Mouse (Mus musculus) MN1 (cell line): Measurements from ENCODE around the gene Has1.
A peak's percentile ranks its signal among the peaks of the same experiment; 100 is the strongest.
"Not testable (repeated sequence)": the region's sequence is repeated elsewhere in the genome, so short reads cannot be mapped to it uniquely, and the experiment has no call there.

Experiments
- DNase-seq: peaks from one replicate; pipeline ENCODE4 v3.0.0-alpha.2; 2016; ENCODE audit warnings: low spot score

Has1 gene

GRCm38 (mm10) chr17:17844606-17845005 lies 10.4 kb downstream of the Has1 start:
- not testable (repeated sequence) for DNase-seq

- DNase-seq = no peak
Measured at GRCm38 (mm10) chr17:17843534-17844261, 11.3 kb downstream of the Has1 start.

- peak; percentile 53 for DNase-seq
Measured at GRCm38 (mm10) chr17:17840796-17841195, 14.2 kb downstream of the Has1 start.

- no peak for DNase-seq
Measured at GRCm38 (mm10) chr17:17839276-17839675, 15.7 kb downstream of the Has1 start.

GRCm38 (mm10) chr17:17837919-17838701 lies 16.9 kb downstream of the Has1 start:
- DNase-seq = peak; percentile 91

GRCm38 (mm10) chr17:17837426-17837825 lies 17.6 kb downstream of the Has1 start:
- DNase-seq = no peak

- no peak for DNase-seq
Measured at GRCm38 (mm10) chr17:17836101-17836500, 18.9 kb downstream of the Has1 start.

GRCm38 (mm10) chr17:17834896-17835295 lies 20.1 kb downstream of the Has1 start:
- DNase-seq = no peak

- no peak for DNase-seq
Measured at GRCm38 (mm10) chr17:17830731-17831130, 24.3 kb downstream of the Has1 start.

GRCm38 (mm10) chr17:17829816-17830535 lies 25.0 kb downstream of the Has1 start:
- DNase-seq = no peak

GRCm38 (mm10) chr17:17829052-17829785 lies 25.8 kb downstream of the Has1 start:
- no peak for DNase-seq

- DNase-seq = peak; percentile 60
Measured at GRCm38 (mm10) chr17:17828191-17828981, 26.6 kb downstream of the Has1 start.

GRCm38 (mm10) chr17:17827658-17828190 lies 27.3 kb downstream of the Has1 start:
- DNase-seq = peak; percentile 57

- peak; percentile 91 for DNase-seq
Measured at GRCm38 (mm10) chr17:17826751-17827657, 28.0 kb downstream of the Has1 start, which contains the start of gene Spaca6. Spaca6 (plus strand) TSS chr17:17827158.

- peak; percentile 63 for DNase-seq
Measured at GRCm38 (mm10) chr17:17825921-17826591, 28.9 kb downstream of the Has1 start.

GRCm38 (mm10) chr17:17823612-17824336 lies 31.2 kb downstream of the Has1 start:
- no peak for DNase-seq

- DNase-seq = no peak
Measured at GRCm38 (mm10) chr17:17795527-17795926, 59.5 kb downstream of the Has1 start.
